Mouse (Mus musculus) megakaryocyte, embryonic 14.5 days (primary cell): Measurements from ENCODE around the gene Padi2.

Experiments
- FLI1 ChIP-seq: IDR thresholded peaks from 2 replicates; pipeline ENCODE4 v1.6.1; 2012; ENCODE audit warnings: low read length, inconsistent platforms, mixed read lengths
- GATA1 ChIP-seq: IDR thresholded peaks from 3 replicates; pipeline ENCODE4 v1.6.1; 2012; ENCODE audit warnings: mixed read lengths, low read length, inconsistent platforms, borderline replicate concordance

DNA sequence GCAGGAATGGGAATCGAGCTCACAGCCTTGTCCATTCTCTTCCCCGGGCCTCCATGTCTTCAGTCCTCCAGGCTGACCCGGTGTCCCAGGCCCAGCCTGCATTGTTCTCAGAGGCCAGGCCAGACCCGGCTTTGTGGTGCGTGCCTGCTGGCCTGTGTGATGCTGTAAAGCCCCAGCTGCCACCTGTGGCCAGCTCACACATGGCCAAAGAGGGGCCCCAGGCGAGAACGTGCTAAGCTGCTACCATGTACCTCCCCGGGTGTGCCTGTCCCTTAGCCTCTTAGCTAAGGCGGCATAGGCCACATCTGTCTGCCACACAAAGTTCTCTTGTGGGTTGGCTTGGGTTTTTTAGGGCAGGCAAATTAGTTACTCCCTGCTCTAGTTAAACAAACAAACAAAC is 29.5 kb downstream of the Padi2 start:
- TF ChIP-seq GATA1 (no peak), FLI1 (no peak)
